Mouse (Mus musculus) CD4-positive helper T cell, adult 2 months (primary cell): ENCODE data around the gene Slc16a2.
"Not testable (repeated sequence)": the region's sequence is repeated elsewhere in the genome, so short reads cannot be mapped to it uniquely, and the experiment has no call there.

ENCODE experiments used
- DNase-seq: peaks from one replicate; pipeline ENCODE4 v3.0.0-alpha.2; 2012; ENCODE audit warnings: low read depth, missing footprints, low spot score

The Slc16a2 gene

GRCm38 (mm10) chrX:103734041-103734625 lies 87.7 kb downstream of the Slc16a2 start:
- no peak for DNase-seq

DNA sequence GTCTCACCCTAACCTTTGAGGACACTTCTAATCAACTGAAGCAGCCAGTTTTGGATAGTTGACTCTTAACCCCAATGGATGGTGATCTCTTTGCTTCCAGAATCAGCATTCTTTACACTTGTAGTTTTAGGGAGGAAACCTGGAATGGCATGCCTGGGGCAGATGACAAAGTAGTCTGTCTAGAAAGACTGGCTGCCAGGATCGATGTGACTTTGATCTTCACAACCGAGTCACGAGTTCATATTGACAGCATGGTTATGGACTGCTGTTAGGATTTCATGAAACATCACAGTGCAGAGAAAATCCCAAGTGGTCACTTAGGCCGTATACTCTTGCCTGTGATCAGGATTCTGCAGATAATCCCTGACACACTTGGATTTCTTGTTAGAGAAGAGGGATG lies 88.7 kb downstream of the Slc16a2 start:
- DNase-seq: no peak

DNA sequence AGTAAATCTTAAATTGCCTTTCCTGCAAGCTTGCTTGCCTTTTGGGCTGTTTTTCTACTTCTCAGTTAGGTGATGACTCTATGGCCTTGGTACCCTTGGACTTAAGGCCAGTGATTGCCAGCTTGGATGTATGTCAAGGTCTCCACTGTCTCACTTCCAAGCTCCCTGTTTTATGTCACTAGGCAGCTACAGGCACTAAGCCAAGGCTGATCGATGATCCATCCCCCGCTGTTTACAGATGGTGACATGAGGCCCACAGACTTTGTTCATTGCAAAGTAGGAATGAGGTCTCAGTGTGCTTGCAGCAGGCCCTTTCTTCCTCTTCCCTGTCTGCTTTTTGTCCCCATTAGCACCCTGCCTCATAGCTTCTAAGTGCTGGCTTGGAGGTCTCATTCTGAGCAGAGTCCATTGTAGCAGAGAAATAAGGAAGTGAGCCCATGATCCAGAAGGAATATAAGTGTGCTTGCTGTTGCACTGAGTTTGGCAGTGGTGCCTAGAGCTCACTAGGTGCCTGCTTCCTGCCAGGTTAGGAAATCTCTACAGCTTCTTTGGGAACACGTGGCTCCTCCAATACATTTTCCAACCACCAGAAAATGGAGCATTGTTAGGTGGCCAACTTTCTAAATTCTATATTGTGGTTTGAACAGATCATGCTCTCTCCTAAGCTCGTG lies 89.6 kb downstream of the Slc16a2 start:
- no peak for DNase-seq

- DNase-seq: no peak
These were observed 99.3 kb downstream of the Slc16a2 start for GRCm38 (mm10) chrX:103722437-103722836.

DNA sequence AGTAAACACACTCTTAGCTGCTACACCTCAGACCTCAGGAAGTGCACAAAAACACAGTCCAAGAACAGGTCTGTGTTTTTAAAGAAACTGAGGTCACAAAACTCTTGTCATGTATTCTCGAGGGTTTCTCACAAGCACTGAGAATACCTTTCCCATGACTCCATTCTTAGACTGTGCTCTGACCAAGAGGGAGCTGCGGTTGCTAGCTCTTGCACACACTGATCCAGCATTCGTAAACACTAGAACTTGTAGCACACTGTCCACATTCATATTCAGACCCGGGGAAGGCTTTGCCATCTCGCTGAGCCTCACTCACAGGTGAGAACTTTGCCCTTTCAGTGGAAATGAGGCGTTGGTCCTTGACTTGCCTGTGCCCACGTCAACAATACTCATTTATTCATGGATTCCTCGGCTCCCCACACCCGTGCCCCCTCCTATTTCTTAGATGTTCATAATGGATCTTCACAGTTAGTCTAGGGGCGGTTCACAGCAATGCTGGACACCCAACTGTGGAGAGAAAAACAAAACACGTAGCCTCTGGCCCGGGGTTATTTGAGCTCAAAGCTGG lies 102.1 kb downstream of the Slc16a2 start:
- no peak for DNase-seq

DNA sequence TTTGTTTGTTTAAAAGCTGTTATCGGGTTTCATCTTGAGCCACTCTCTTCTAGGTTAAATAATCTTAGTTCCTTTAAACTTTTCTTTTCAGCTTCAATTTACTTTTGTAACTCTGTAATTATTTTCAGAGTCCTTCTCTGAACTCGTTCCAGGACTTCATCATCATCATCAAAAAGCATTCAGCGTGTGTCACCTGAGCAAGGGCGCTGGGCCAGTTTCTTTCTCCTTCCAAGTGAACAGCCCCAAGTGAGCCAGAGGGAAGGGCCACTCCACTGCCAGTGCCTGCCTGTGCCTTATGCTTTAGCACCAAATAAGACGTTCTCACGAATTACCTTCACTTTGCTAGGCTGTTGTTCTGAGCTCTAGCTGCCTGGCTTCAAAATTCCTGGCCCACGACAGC lies 108.9 kb downstream of the Slc16a2 start:
- no peak for DNase-seq

GRCm38 (mm10) chrX:103709671-103710070 lies 112.1 kb downstream of the Slc16a2 start:
- no peak for DNase-seq

DNA sequence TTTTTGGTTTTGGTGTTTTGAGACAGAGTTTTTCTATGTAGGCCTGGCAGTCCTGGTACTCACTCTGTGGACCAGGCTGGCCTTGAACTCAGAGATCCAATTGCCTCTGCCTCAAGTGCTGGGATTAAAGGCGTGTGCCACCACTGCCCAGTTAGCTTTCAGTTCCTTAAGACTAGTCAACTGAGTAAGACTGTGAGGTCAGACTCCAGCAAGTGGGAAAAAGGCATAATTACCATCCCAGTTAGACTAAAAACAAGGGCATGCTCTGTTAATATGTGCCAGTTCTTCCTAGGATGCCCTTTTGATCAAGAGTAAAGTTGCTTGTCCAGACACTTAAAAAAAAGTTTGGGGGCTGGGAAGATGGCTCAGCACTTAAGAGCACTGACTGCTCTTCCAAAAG lies 113.2 kb downstream of the Slc16a2 start:
- no peak for DNase-seq

DNA sequence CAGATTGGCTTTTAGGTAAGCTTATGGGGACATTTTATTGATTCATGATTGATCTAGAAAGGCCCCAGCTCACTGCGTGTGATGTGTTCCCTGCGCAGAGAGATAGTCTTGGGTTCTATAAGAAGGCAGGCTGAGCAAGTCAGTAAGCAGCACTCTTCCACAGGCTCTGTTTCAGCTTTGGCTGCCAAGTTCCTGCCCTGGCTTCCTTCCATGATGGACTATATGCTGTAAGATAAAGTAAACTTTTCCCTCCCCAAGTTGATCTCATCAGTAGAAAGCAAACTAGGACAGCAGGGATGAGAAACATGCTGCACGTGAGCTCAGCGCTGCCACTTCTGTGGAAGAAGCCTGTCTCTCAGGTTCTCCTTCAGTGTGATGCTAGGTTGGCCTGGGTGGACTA lies 117.2 kb downstream of the Slc16a2 start:
- no peak for DNase-seq

GRCm38 (mm10) chrX:103704024-103704423 lies 117.8 kb downstream of the Slc16a2 start:
- DNase-seq: no peak

DNA sequence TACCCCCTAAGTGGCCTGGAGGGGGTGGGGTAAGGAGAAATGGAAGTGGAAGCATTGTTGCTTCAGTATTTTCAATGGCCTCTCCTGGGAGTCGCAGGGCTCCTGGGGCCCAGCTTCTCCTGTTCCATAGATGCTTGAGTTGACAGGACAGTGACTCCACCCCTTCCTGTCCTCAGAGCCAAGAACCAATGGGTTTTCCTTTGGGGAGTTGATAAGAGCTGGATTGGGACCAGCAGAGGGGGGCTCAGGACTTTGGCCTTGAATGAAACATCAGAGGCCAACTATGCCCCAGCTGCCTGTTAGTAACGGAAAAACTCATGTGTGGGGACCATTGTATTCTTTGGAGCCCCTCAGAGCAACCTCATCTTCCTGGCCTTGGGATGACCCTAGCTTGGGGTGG lies 124.0 kb downstream of the Slc16a2 start:
- no peak for DNase-seq

- DNase-seq: peak; percentile 4
These were observed 125.7 kb downstream of the Slc16a2 start for GRCm38 (mm10) chrX:103696081-103696519.

GRCm38 (mm10) chrX:103695165-103695996 lies 126.4 kb downstream of the Slc16a2 start:
- DNase-seq: peak; percentile 55

- no peak for DNase-seq
These were observed 127.0 kb downstream of the Slc16a2 start for GRCm38 (mm10) chrX:103694787-103695164.

DNA sequence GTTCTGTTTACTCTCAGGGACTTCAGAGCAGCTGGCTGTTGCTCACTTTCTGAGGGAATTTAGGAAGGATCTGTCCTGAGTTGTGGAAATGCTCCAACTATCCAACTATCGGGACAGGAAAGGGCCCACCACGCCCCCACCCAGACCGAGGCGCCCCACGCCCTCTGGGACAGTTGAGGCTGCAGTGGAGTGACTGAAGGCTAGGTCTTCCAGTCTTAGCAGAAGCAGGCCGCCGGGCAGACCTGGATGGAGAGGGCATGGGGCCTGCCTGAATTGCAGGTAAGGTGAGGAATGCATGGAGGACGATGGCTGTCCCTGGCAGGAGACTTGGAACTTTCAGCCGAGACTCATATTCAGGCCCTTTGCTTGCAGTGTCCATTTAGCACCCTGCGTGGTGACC lies 127.4 kb downstream of the Slc16a2 start:
- DNase-seq: no peak

DNA sequence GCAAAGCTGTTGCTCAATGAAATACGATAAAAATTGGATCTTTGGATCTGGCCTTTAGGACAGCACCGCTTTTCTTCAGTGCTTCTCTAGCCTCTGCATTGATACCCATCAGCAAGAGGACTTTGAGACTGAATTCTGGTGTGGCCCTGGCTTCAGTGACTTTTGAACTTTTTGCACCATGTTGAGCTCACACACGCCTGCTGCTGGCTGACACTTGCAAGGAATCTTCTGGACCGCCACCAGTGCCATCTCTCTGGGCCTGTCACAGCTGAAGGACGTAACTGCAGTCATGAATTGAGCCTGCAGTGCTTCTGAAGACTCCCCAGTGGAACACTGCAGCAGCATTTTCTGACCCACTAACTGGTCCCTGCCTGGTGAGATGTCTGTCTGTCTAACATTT lies 128.9 kb downstream of the Slc16a2 start:
- no peak for DNase-seq

DNA sequence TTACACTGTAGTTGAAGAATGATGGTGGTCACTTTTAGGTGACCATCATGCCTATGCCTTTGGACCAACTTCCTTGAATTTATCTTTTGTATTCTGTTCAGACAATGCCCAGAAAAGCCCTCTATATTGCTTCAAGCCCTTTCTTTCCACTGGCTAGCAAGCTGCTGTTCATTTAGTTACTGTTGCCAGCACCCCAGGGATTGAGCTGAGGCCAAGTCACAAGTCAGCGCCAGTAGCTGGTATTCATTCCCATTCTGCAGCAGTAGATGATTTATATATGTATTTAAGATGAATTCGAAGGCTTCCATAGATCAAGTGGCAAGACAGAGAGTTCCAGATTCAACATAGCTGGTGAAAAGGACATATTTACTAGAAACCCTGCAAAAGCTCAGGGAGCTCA lies 133.2 kb downstream of the Slc16a2 start:
- DNase-seq: no peak

- DNase-seq: no peak
These were observed 147.1 kb downstream of the Slc16a2 start for GRCm38 (mm10) chrX:103674674-103675073.

DNA sequence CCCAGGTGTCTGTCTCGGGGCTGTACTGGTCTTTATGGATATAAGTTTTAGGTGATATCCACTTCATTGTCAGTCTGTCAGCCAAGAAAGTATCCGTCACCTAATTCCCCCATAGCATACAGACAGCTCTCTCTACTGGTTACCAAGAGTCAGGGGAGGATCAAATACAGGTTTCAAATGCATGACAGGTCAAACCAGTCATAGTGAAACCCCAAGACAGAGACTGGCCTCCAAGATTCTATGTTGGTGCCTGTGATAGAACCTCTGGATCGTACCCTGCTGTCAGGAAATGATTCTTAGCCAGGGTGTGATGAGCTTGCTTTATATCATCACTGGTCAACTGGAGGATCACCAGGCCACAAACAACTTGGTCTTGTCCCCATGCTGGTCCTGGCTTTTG lies 148.0 kb downstream of the Slc16a2 start:
- DNase-seq: no peak

DNA sequence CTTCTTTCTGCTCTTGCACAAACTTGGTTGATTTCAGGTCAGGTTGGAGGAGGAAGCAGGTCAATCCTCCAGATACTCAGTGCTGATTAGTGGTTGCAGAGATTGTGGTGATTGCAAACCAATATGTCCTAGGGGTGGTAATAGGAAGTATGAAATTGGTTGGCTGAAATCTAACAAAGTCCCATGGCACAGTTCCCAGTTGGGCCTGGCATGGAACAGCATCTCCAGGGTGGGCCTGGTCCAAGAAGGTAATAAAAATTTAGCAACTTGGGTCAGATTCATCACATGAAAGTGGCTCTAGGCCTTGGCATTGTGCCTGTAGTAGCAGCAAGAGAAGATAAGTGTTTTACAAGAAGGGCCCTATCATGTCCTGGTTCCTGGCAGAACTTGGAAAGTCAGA lies 151.5 kb downstream of the Slc16a2 start:
- DNase-seq: no peak

DNA sequence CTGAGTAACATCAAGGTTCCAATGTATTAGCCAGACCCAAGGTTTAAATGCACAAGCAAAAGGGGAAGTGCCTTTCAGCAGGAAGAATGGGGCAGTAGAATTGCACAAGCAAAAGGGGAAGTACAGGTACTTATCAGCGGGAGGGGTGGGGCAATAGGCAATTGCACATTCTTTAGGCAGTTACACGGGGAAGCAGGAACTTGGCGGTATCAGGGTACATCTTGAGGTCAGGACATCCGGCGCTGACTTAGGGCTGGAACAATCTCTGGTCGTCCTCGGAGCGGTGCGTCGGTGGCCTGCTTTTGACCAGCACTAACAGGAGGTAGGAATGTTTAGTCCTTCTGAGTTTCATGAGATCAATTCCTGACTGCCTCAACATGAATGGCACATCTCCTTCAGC lies 157.3 kb downstream of the Slc16a2 start:
- DNase-seq: not testable (repeated sequence)

- DNase-seq: no peak
These were observed 162.8 kb downstream of the Slc16a2 start for GRCm38 (mm10) chrX:103658985-103659384.
